Mouse (Mus musculus): ENCODE measurements around the gene Hsd17b14. TPM values are rescaled to one million over a fixed set of nuclear protein-coding genes. Genes with fewer than 3 reads are reported as not detected.

Gene Hsd17b14
- polyA plus RNA-seq, 1 experiment from 2014 or later: not detected

GRCm38 (mm10) chr7:45539095-45539494 is 15.6 kb upstream of the Hsd17b14 start:
- H3K9ac ChIP-seq (replicated peaks; ENCODE audit: low read length): no peak overlapping the region
- H3K9me3 ChIP-seq (ENCODE audit: control insufficient read depth, low read length): no peaks in the 10 kb centered on the region
- H3K27me3 ChIP-seq (ENCODE audit: control insufficient read depth, insufficient read depth, low read length): no peaks in the 10 kb centered on the region
- no peak overlapping the region for H3K27ac ChIP-seq (replicated peaks; ENCODE audit: low read depth, low read length)
- DNase-seq: no peak
- H3K4me2 ChIP-seq (ENCODE audit: low read length): no peak overlapping the region; the same call in 1 of the 2 replicates
- no peaks in the 10 kb centered on the region for H3K36me3 ChIP-seq (ENCODE audit: control insufficient read depth, insufficient read depth, low read length)
- peaks cover 6% of the 10 kb centered on the region; the same call in 1 of the 2 replicates for H3K4me1 ChIP-seq (ENCODE audit: control insufficient read depth, insufficient read depth, low read length)
- WGBS: 84% methylated on average over 3 of the region's 3 CpGs
- peak overlapping the region; percentile 54; the same call in 1 of the 2 replicates for H3K4me3 ChIP-seq (replicated peaks; ENCODE audit: low read depth, low read length)
- no peak for ATAC-seq (ENCODE audit: low FRiP score, low TSS enrichment)

GRCm38 (mm10) chr7:45540213-45540612 is 14.5 kb upstream of the Hsd17b14 start:
- Histone ChIP-seq H3K4me2 (ENCODE audit: low read length) (no peak overlapping the region), H3K36me3 (ENCODE audit: control insufficient read depth, insufficient read depth, low read length) (no peaks in the 10 kb centered on the region), H3K4me3 (replicated peaks; ENCODE audit: low read depth, low read length) (no peak overlapping the region), H3K4me1 (ENCODE audit: control insufficient read depth, insufficient read depth, low read length) (peaks cover 6% of the 10 kb centered on the region; the same call in 1 of the 2 replicates), H3K9me3 (ENCODE audit: control insufficient read depth, low read length) (no peaks in the 10 kb centered on the region), H3K27me3 (ENCODE audit: control insufficient read depth, insufficient read depth, low read length) (no peaks in the 10 kb centered on the region), H3K9ac (replicated peaks; ENCODE audit: low read length) (no peak overlapping the region), H3K27ac (replicated peaks; ENCODE audit: low read depth, low read length) (no peak overlapping the region)
- ATAC-seq (ENCODE audit: low FRiP score, low TSS enrichment): no peak
- no peak for DNase-seq
- 71% methylated on average over 2 of the region's 2 CpGs for WGBS

GRCm38 (mm10) chr7:45544525-45544924 is 10.2 kb upstream of the Hsd17b14 start:
- no peak for ATAC-seq (ENCODE audit: low FRiP score, low TSS enrichment)
- no peak overlapping the region for H3K27ac ChIP-seq (replicated peaks; ENCODE audit: low read depth, low read length)
- H3K9me3 ChIP-seq (ENCODE audit: control insufficient read depth, low read length): no peaks in the 10 kb centered on the region
- no peak overlapping the region for H3K4me3 ChIP-seq (replicated peaks; ENCODE audit: low read depth, low read length)
- H3K36me3 ChIP-seq (ENCODE audit: control insufficient read depth, insufficient read depth, low read length): no peaks in the 10 kb centered on the region
- H3K4me1 ChIP-seq (ENCODE audit: control insufficient read depth, insufficient read depth, low read length): no peaks in the 10 kb centered on the region
- H3K4me2 ChIP-seq (ENCODE audit: low read length): no peak overlapping the region
- H3K27me3 ChIP-seq (ENCODE audit: control insufficient read depth, insufficient read depth, low read length): no peaks in the 10 kb centered on the region
- DNase-seq: no peak
- 88% methylated on average over 1 of the region's 1 CpGs for WGBS
- no peak overlapping the region for H3K9ac ChIP-seq (replicated peaks; ENCODE audit: low read length)

GRCm38 (mm10) chr7:45549641-45550436 is 4.9 kb upstream of the Hsd17b14 start:
- Histone ChIP-seq H3K27me3 (ENCODE audit: control insufficient read depth, insufficient read depth, low read length) (no peaks in the 10 kb centered on the region), H3K9ac (replicated peaks; ENCODE audit: low read length) (no peak overlapping the region), H3K4me3 (replicated peaks; ENCODE audit: low read depth, low read length) (no peak overlapping the region), H3K4me1 (ENCODE audit: control insufficient read depth, insufficient read depth, low read length) (no peaks in the 10 kb centered on the region), H3K9me3 (ENCODE audit: control insufficient read depth, low read length) (no peaks in the 10 kb centered on the region), H3K36me3 (ENCODE audit: control insufficient read depth, insufficient read depth, low read length) (no peaks in the 10 kb centered on the region), H3K27ac (replicated peaks; ENCODE audit: low read depth, low read length) (no peak overlapping the region), H3K4me2 (ENCODE audit: low read length) (no peak overlapping the region)
- DNase-seq: no peak
- no peak for ATAC-seq (ENCODE audit: low FRiP score, low TSS enrichment)
- WGBS: 88% methylated on average over 16 of the region's 16 CpGs

GRCm38 (mm10) chr7:45550821-45551511 is 3.7 kb upstream of the Hsd17b14 start:
- WGBS: 78% methylated on average over 11 of the region's 11 CpGs
- DNase-seq (no peak), ATAC-seq (ENCODE audit: low FRiP score, low TSS enrichment) (no peak)
- H3K36me3 ChIP-seq (ENCODE audit: control insufficient read depth, insufficient read depth, low read length): no peaks in the 10 kb centered on the region
- no peak overlapping the region for H3K4me2 ChIP-seq (ENCODE audit: low read length)
- no peaks in the 10 kb centered on the region for H3K9me3 ChIP-seq (ENCODE audit: control insufficient read depth, low read length)
- no peaks in the 10 kb centered on the region for H3K27me3 ChIP-seq (ENCODE audit: control insufficient read depth, insufficient read depth, low read length)
- H3K4me3 ChIP-seq (replicated peaks; ENCODE audit: low read depth, low read length): no peak overlapping the region
- no peak overlapping the region for H3K27ac ChIP-seq (replicated peaks; ENCODE audit: low read depth, low read length)
- H3K9ac ChIP-seq (replicated peaks; ENCODE audit: low read length): no peak overlapping the region
- H3K4me1 ChIP-seq (ENCODE audit: control insufficient read depth, insufficient read depth, low read length): no peaks in the 10 kb centered on the region

- Histone ChIP-seq H3K9ac (replicated peaks; ENCODE audit: low read length) (no peak overlapping the region), H3K36me3 (ENCODE audit: control insufficient read depth, insufficient read depth, low read length) (no peaks in the 10 kb centered on the region), H3K4me3 (replicated peaks; ENCODE audit: low read depth, low read length) (no peak overlapping the region), H3K4me1 (ENCODE audit: control insufficient read depth, insufficient read depth, low read length) (no peaks in the 10 kb centered on the region), H3K4me2 (ENCODE audit: low read length) (no peak overlapping the region), H3K27me3 (ENCODE audit: control insufficient read depth, insufficient read depth, low read length) (no peaks in the 10 kb centered on the region), H3K27ac (replicated peaks; ENCODE audit: low read depth, low read length) (no peak overlapping the region), H3K9me3 (ENCODE audit: control insufficient read depth, low read length) (no peaks in the 10 kb centered on the region)
- WGBS: 83% methylated on average over 8 of the region's 8 CpGs
- DNase-seq: no peak
- no peak for ATAC-seq (ENCODE audit: low FRiP score, low TSS enrichment)
Observed at GRCm38 (mm10) chr7:45551512-45551883, 3.2 kb upstream of the Hsd17b14 start.

GRCm38 (mm10) chr7:45553519-45553918 is 1.2 kb upstream of the Hsd17b14 start:
- H3K4me1 ChIP-seq (ENCODE audit: control insufficient read depth, insufficient read depth, low read length): no peaks in the 10 kb centered on the region
- H3K4me3 ChIP-seq (replicated peaks; ENCODE audit: low read depth, low read length): no peak overlapping the region
- H3K36me3 ChIP-seq (ENCODE audit: control insufficient read depth, insufficient read depth, low read length): no peaks in the 10 kb centered on the region
- WGBS: 75% methylated on average over 8 of the region's 8 CpGs
- no peak for ATAC-seq (ENCODE audit: low FRiP score, low TSS enrichment)
- H3K27ac ChIP-seq (replicated peaks; ENCODE audit: low read depth, low read length): no peak overlapping the region
- no peak overlapping the region for H3K4me2 ChIP-seq (ENCODE audit: low read length)
- no peak overlapping the region for H3K9ac ChIP-seq (replicated peaks; ENCODE audit: low read length)
- no peaks in the 10 kb centered on the region for H3K27me3 ChIP-seq (ENCODE audit: control insufficient read depth, insufficient read depth, low read length)
- DNase-seq: no peak
- H3K9me3 ChIP-seq (ENCODE audit: control insufficient read depth, low read length): no peaks in the 10 kb centered on the region

- Histone ChIP-seq H3K9ac (replicated peaks; ENCODE audit: low read length) (no peak overlapping the region), H3K4me1 (ENCODE audit: control insufficient read depth, insufficient read depth, low read length) (no peaks in the 10 kb centered on the region), H3K9me3 (ENCODE audit: control insufficient read depth, low read length) (no peaks in the 10 kb centered on the region), H3K27ac (replicated peaks; ENCODE audit: low read depth, low read length) (no peak overlapping the region), H3K36me3 (ENCODE audit: control insufficient read depth, insufficient read depth, low read length) (no peaks in the 10 kb centered on the region), H3K4me3 (replicated peaks; ENCODE audit: low read depth, low read length) (no peak overlapping the region), H3K4me2 (ENCODE audit: low read length) (no peak overlapping the region), H3K27me3 (ENCODE audit: control insufficient read depth, insufficient read depth, low read length) (no peaks in the 10 kb centered on the region)
- ATAC-seq (ENCODE audit: low FRiP score, low TSS enrichment) (no peak), DNase-seq (no peak)
- 93% methylated on average over 2 of the region's 2 CpGs for WGBS
Observed at GRCm38 (mm10) chr7:45553990-45554389, 703 bp upstream of the Hsd17b14 start.

- H3K36me3 ChIP-seq (ENCODE audit: control insufficient read depth, insufficient read depth, low read length): no peaks in the 10 kb centered on the region
- no peaks in the 10 kb centered on the region for H3K4me1 ChIP-seq (ENCODE audit: control insufficient read depth, insufficient read depth, low read length)
- H3K4me2 ChIP-seq (ENCODE audit: low read length): no peak overlapping the region
- no peak overlapping the region for H3K4me3 ChIP-seq (replicated peaks; ENCODE audit: low read depth, low read length)
- ATAC-seq (ENCODE audit: low FRiP score, low TSS enrichment): no peak
- DNase-seq: peak; percentile 85
- H3K27ac ChIP-seq (replicated peaks; ENCODE audit: low read depth, low read length): no peak overlapping the region
- no peaks in the 10 kb centered on the region; the same call in 1 of the 2 replicates for H3K27me3 ChIP-seq (ENCODE audit: control insufficient read depth, insufficient read depth, low read length)
- 33% methylated on average over 8 of the region's 8 CpGs for WGBS
- H3K9ac ChIP-seq (replicated peaks; ENCODE audit: low read length): no peak overlapping the region
- no peaks in the 10 kb centered on the region for H3K9me3 ChIP-seq (ENCODE audit: control insufficient read depth, low read length)
Observed at GRCm38 (mm10) chr7:45555787-45556186, 1.1 kb downstream of the Hsd17b14 start.

All from midbrain, embryonic 14.5 days (tissue).